Mouse (Mus musculus) liver, embryonic 18 days (tissue): ENCODE data around the gene Oxgr1. TPM values are rescaled to one million over a fixed set of nuclear protein-coding genes. Genes with fewer than 3 reads are reported as not detected.

ENCODE experiments used
- polyA plus RNA-seq: library from polyadenylated mRNA; depleted of rRNA; stranded (reverse); fragments of >200 nt; gene quantifications from 2 replicates; pipeline ENCODE4 v1.2.3, GENCODE M21; 2012; rRNA removed

The Oxgr1 gene
- polyA plus RNA-seq = not detected in 2 replicates

GRCm38 (mm10) chr14:120042187-120042820 is at the start of gene Oxgr1:
TSS of gene Oxgr1 (minus strand) at chr14:120042435.

Other genes starting within 250 kb of the Oxgr1 start
- gene Mbnl2, start 233.2 kb upstream of the Oxgr1 start, polyA plus RNA-seq = 11.9 and 14.4 TPM in 2 replicates